Mouse (Mus musculus) CD8-positive naive resting alpha-beta T cell, adult 2 months (primary cell): ENCODE measurements around the gene Aspg.
A peak's percentile ranks its signal among the peaks of the same experiment; 100 is the strongest.

Source experiments
- DNase-seq, 2 experiments: peaks; one replicate each; pipeline ENCODE4 v3.0.0; 2022; ENCODE audit warnings: low read depth in 2 of 2, low spot score in 2 of 2

The Aspg gene

GRCm38 (mm10) chr12:112106541-112106971 lies at the start of gene Aspg:
Gene Aspg, plus strand, starts transcription at chr12:112106679.
- no peak for DNase-seq

DNA sequence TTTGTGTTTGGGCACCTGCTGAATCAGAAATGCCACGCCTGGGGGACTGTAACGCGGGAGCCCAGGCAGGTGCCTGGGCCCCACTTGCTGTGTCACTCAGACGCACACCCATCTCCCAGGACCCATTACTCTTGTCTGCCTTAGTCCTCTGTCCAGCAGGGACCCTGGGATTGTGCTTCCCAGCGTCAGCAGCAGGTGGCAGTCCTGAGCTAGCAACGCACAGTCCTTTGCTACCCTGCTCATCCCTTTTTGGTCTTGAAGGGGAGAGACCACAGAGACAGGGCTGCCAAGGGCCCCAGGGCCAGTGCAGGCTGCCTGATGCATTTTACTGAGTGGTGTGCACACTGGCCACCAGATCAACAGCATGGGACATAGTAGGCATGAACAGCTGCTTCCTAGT lies 28.8 kb upstream of the Aspg start:
- peak in 1 of 2 experiments; percentile 14 for DNase-seq

GRCm38 (mm10) chr12:112079911-112080310 lies 26.6 kb upstream of the Aspg start:
- no peak for DNase-seq

DNA sequence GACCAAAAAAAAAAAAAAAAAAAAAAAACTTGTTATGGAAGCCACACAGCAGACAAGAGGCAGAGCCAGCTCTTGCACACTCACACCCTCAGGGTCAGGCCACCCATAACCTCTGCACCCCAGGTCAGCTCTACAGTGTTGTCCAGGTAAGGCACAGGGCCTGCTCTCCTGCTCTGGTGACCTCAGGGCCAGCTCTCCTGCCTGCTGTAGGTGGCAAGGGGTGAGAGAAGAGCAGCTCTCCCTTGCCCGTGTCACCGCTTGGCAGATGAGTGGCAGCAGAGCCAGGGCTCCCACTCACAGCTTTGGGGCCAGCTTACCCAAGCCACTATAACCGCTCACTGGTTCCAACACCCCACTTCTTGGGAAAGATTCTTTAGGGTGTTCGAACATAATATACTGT lies 25.6 kb upstream of the Aspg start:
- DNase-seq: no peak

DNA sequence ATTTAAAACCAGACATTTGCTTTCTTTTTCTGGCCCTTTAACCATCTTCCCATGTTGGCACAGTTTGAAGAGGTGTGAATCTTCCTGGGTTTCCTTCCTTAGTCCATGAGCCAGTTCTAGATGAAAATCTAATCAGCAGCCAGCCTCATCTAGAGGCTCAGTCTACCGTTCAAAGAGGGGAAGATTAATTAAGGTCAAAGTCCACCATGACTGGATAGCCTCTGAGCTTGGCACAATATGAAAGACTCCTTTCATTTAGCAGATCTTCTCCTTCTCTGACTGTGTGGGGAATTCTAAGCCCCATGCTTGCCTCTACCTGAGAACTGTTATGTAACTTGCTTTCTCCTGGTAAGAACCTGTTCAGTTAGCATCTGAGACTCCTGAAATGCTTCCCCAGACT lies 24.2 kb upstream of the Aspg start:
- no peak for DNase-seq

DNA sequence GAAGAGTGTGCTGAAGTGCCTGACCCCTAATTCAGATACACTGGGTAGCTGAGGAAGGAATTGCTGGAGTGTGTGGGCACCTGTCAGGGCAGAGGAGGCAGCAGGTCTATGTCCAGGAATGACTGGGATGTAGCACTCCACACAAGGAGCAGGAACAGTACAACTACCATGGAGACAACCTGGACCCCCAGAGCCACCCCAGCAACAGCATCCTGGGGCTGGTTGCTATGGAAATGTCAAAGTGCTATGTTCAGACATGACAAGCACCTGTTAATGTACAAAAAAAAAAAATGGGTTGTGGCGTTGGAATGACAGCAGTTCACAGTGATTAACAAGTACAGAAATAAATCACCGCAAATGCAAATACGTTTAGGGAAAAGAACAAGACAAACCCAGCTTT lies 20.2 kb upstream of the Aspg start:
- DNase-seq: no peak

DNA sequence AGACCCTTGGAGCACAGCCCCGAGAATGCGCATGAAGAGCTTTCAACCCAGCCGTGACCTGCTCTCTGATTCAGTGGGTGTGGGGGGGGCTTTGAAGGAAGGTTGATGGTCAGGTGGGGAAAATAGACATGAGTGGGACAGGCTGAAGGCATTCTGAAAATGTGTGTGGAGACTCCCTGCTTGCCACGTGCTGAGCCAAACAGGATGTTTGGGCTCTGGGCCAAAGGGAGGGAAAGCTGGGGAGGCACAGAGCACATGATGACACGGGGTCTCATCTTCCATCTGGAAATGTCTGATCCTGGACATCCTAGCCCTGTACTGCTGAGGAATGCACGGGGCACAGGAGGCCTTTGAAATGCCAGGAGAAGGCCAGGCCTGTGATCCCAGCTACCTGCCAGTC lies 19.8 kb upstream of the Aspg start:
- no peak for DNase-seq

DNA sequence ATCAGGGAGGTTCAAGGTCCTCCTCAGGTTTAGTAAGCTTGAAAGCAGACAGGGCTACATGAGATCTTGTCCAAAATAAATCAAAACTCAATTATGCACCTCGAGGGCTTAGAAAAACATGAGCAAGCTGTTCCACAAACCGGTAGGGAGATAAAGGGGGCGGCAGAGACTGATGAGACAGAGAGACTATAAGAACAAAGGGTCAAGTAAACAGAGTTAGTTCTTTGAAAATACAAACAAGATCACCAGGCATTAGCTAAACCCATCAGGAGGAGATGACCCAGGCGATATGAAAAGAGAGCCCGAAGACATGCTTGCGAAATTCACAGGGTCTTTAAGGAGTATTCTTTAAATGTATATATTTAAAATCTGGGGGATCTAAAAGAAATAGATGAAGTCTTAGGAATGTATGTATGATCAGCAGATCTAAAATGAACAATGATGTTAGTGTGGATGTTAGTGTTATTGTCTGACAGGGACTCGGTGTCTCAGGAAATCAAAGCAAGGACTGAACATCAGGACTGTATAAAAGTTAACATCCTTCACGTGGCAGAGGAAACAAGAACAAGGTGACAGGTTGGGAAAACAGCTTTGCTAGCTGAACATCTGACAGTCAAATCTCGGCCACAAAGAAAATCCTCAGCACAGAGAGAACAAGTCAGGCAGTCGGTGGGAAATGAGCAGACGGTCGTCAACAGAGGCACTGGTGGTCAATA lies 17.7 kb upstream of the Aspg start:
- DNase-seq: no peak

DNA sequence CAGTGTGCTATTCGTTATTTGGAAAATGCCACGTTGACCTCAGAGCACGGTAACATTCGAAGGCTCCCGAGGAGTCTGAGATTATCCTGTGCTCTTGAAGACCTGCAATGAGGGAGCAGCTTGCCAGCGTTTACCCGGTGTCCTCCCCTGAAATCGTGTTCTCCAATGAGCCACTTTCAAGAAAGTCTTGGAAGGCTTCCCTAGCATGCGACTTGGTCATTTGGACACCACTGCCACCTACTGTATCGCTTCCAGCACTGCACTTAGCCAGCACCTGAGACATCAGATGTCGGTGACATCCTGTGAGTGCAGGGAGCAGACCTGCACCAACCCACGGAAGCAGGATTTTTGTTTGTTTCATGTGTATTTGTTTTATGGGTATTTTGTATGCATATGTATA lies 15.4 kb upstream of the Aspg start:
- peak in 1 of 2 experiments; percentile 11 for DNase-seq

DNA sequence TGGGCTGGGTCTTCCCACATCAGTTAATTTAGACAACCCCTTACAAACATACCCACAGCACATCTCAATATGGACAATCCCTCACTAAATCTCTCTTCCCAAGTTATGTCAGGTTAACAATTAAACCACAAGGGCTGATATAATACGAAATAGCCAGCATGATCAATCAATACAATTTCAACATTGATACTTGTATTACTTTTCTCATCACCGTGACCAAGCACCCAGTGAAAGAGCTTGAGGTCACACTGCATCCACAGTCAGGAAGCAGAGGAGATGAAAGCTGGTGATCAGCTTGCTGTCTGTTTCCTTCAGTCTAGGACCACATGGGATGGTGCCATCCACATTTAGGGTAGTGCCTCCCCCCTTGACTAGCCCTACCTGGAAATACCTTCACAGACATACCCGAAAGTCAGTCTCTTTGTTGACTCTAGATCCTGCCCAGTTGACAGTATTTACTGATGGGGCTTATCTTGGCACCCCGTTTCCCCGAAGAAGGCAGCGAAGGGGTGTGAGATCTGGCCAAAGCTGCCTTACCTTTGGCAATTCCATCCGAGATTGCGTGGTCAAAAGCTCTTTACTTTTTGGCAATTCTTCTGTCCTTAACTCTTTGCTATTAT lies 12.1 kb upstream of the Aspg start:
- DNase-seq: no peak

DNA sequence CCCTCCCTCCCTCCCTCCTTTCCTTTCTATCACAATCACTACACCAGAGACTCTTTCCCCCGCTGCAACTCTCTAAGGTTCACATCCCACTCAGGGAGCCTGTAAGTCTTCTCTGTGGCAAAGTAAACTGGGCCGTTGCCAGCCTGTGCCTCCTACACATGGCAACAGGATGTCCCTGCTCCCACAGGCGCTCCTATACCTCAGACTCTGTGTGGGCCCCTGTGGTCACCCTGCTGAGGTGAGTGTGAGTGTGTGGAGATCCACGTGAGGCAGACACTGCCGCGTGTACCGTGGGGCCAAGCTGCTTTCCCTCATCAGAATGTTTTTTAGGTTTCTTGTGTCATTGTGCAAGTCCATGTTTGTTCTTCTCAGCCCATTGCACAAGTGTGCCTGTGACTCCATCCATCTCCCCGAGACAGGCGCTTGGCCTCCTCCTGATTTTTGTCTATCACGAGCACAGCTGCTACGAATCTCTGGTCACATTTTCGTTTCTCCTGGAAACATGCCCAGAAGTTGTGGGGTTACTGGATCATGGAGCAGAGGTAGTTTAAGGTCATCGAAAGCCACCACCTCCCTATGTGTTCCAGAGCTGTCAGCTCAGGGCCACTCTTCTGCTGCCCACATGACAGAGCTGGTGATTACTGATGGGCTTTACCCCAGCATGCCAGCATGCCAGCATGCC lies 10.3 kb upstream of the Aspg start:
- no peak for DNase-seq

DNA sequence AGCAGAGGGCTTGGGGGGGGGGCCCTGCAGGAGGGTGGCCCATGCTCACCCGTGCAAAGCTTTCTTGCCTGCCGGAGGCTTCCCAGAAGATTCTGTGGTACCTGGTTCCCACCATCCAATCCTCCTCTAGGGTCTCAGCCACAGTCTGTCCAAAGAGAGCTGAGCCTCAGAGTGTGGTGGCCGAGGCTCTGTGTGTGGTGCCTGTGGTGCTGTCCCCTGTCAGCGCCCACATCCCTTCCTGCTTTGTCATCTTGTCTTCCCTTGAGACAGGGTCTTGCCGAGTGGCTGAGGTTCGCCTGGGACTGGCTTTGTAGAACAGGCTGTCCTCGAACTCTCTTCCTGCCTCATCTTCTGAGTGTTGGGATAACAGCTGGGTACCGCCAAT lies 9.8 kb upstream of the Aspg start:
- no peak for DNase-seq

GRCm38 (mm10) chr12:112100106-112100505 lies 6.4 kb upstream of the Aspg start:
- no peak for DNase-seq

DNA sequence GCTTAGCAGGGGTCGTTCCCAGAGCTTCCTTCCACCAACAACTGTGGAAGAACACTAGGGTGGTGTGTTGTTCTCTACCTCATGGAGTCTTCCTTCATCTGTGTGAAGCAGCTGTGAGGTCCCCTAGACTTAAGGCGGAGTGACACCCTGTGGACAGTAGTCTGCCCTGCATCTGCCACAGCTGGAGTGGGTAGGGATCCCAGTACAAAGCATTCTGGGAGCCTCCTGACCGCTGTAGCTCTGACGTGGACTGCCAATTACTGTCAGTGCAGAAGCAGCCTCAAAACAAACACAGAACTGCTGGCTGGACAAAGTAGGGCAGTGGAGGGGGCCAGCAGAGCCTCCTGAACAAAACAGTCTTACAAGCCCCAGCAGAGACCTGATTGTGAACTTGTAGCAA lies 5.4 kb upstream of the Aspg start:
- no peak for DNase-seq

DNA sequence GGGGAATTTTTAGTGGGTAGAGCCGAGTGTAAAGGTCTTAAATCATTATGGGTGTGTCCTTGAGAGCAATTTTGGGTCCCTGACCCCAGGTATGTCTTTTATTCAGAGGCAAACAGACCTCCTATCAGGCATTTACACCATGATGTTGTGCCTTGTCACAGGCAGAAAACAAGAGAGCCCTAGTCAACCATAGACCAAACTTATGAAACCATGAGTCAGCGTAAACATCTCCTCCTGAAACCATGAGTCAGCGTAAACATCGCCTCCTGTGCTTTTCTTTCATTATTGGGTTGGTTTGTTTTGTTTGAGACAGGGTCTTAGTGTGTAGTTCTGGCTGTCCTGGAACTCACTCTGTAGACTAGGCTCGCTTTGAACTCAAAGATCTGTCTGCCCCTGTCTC lies 3.3 kb upstream of the Aspg start:
- DNase-seq: no peak

DNA sequence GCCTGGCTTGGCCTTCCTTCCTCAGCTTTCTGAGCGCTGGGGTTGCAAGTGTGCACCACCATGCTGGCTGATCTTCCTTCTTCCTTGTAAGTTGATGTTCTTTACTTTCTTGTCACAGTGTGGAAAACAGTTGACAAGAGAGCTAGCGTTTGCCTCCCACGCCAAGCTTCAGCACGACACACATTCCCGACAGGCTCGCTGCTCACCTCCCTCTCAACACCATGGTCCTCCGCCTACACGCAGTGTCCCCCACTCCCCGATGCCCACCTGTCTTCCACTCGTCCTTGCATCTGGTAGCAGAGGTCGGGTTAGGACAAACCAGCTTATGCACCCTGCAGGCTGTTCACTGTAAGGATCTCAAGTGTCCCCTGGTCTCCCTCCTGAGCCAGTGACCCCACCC lies 1.6 kb upstream of the Aspg start:
- DNase-seq: no peak

GRCm38 (mm10) chr12:112107685-112108084 lies 1.2 kb downstream of the Aspg start:
- no peak for DNase-seq

GRCm38 (mm10) chr12:112108696-112109445 lies 2.4 kb downstream of the Aspg start:
- DNase-seq: no peak

DNA sequence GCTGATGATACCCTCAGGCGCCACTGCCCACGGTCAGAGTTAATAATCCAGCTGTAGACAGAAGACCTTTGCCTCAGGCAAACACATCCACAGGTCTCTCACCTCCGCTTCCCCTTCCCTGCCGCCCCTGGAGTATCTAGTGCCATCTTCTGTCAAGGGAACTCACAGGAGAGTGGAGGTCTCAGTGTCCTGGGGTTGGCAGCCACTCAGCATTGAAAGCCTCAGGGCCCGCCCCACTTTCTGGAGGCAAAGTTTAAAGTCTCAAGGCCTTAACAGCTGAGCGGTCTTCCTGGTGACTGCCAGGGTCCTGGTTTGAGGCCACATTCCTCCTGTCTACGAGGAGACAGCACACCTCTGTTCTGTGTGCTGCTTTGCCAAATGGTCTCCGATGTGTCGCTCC lies 3.2 kb downstream of the Aspg start:
- no peak for DNase-seq

GRCm38 (mm10) chr12:112111323-112111722 lies 4.8 kb downstream of the Aspg start:
- DNase-seq: no peak

GRCm38 (mm10) chr12:112112235-112112634 lies 5.8 kb downstream of the Aspg start:
- DNase-seq: no peak
